ENCODE assay signal across 9 mouse cellular contexts in the genomic region with DNA sequence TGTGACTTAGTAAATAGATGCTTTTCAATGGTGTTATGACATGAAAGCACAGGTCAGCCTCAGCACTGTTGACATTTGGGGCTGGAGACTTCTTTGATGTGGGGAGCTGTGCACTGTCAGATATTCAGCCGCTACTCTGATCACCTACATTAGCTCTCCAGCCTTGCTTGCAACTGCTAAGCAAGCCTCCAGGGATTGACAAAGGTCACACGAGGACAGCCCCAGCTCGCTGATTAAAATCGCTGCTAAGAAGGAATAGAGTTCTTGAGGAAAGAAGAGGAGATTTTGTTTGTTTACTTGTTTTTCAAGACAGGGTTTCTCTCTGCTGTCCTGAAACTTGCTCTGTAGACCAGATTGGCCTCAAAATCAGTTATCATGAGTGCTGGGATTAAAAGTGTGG.
A peak's percentile ranks its signal among the peaks of the same experiment; 100 is the strongest.
DNase-seq lines count a peak whose midpoint lies in the region; ATAC-seq lines count a peak whose summit lies in the region.
"Had no signal": no experiment of that assay in that cellular context is flagged by ENCODE, and none has a peak within 500 bp of the region (broad histone marks: within the 10 kb centered on the region; RNA-seq: fewer than 3 reads in every experiment).

No protein-coding gene starts in this region.

- H3K4me3 ChIP-seq in heart, embryonic 14.5 days (ENCODE audit: control insufficient read depth in 1 of 2, insufficient read depth in 1 of 2, low read depth in 1 of 2, low read length in 2 of 2), result no peak overlapping the region
- H3K4me3 ChIP-seq in heart, embryonic 10.5 days, result no peak overlapping the region
- H3K4me3 ChIP-seq in embryonic facial prominence, embryonic 13.5 days, result no peak overlapping the region
- no peak overlapping the region for H3K4me3 ChIP-seq in midbrain, embryonic 10.5 days

- intact Hi-C loops in gastrocnemius, postnatal 14 days (cut with DNase I; ENCODE audit: low total_unique reads), result loop anchor here (5.0 kb wide), 1 partner anchor 193 kb away; no protein-coding TSS in a partner anchor

- no peak overlapping the region for H3K9ac ChIP-seq in heart, embryonic 14.5 days (ENCODE audit: low read length)
- H3K9ac ChIP-seq in embryonic facial prominence, embryonic 13.5 days, result no peak overlapping the region

- peaks cover 4 to 7% of the 10 kb centered on the region in 2 experiments; a peak in 2 of 4 replicates for H3K4me1 ChIP-seq in heart, embryonic 14.5 days (ENCODE audit: control insufficient read depth in 2 of 2, insufficient read depth in 2 of 2, low read length in 2 of 2)
- peaks cover 17% of the 10 kb centered on the region for H3K4me1 ChIP-seq in heart, embryonic 10.5 days
- H3K4me1 ChIP-seq in embryonic facial prominence, embryonic 13.5 days, result peaks cover 18% of the 10 kb centered on the region
- H3K4me1 ChIP-seq in midbrain, embryonic 10.5 days, result peaks cover 41% of the 10 kb centered on the region

- DNase-seq in heart, embryonic 10.5 days (ENCODE audit: low spot score), result no peak
- DNase-seq in ZHBTc4 (ENCODE audit: low read depth, low spot score), result peak; percentile 9
- peak; percentile 16 for DNase-seq in midbrain, embryonic 10.5 days (ENCODE audit: low spot score)
- DNase-seq in urinary bladder, adult 2 months (ENCODE audit: low spot score), result no peak
- no peak for DNase-seq in left cerebral cortex, adult 9 months (ENCODE audit: low spot score in 2 of 2)
- DNase-seq in gastrocnemius, postnatal 14 days, result no peak
- DNase-seq: gastrocnemius, postnatal 25 days had no signal

- no peaks in the 10 kb centered on the region for H3K36me3 ChIP-seq in heart, embryonic 14.5 days (ENCODE audit: control insufficient read depth, insufficient read depth, low read length)
- no peaks in the 10 kb centered on the region for H3K36me3 ChIP-seq in heart, embryonic 10.5 days
- H3K36me3 ChIP-seq in embryonic facial prominence, embryonic 13.5 days, result no peaks in the 10 kb centered on the region
- no peaks in the 10 kb centered on the region for H3K36me3 ChIP-seq in midbrain, embryonic 10.5 days

- 50% methylated on average over 4 of the region's 4 CpGs for WGBS in heart, embryonic 14.5 days
- WGBS in heart, embryonic 10.5 days, result 34% methylated on average over 4 of the region's 4 CpGs
- WGBS in embryonic facial prominence, embryonic 13.5 days, result 39% methylated on average over 4 of the region's 4 CpGs
- 27% methylated on average over 4 of the region's 4 CpGs for WGBS in midbrain, embryonic 10.5 days

- H3K9me3 ChIP-seq in heart, embryonic 14.5 days (ENCODE audit: control insufficient read depth, low read length), result 0 out of 2 replicates have a peak, but pooled peaks cover 6% of the 10 kb centered on the region
- 0 out of 2 replicates have a peak, but pooled peaks cover 3% of the 10 kb centered on the region for H3K9me3 ChIP-seq in heart, embryonic 10.5 days
- H3K9me3 ChIP-seq in embryonic facial prominence, embryonic 13.5 days, result no peaks in the 10 kb centered on the region; the same call in 1 of the 2 replicates
- no peaks in the 10 kb centered on the region for H3K9me3 ChIP-seq in midbrain, embryonic 10.5 days (replicated peaks)

- H3K4me2 ChIP-seq in heart, embryonic 14.5 days (ENCODE audit: low read length), result peak overlapping the region; percentile 79; the same call in 1 of the 2 replicates
- H3K4me2 ChIP-seq in embryonic facial prominence, embryonic 13.5 days, result peak overlapping the region; percentile 81; the same call in 1 of the 2 replicates

- ATAC-seq in heart, embryonic 14.5 days (ENCODE audit: insufficient number of reproducible peaks, insufficient read depth, low FRiP score, low read depth), result no peak
- ATAC-seq in embryonic facial prominence, embryonic 13.5 days (ENCODE audit: insufficient number of reproducible peaks, insufficient read depth, low FRiP score, low TSS enrichment, low read depth), result no peak

- no peak overlapping the region for H3K27ac ChIP-seq in heart, embryonic 14.5 days (replicated peaks in 1 of 2; ENCODE audit: control insufficient read depth in 1 of 2, insufficient read depth in 1 of 2, low read depth in 2 of 2, low read length in 2 of 2)
- no peak overlapping the region for H3K27ac ChIP-seq in heart, embryonic 10.5 days
- peak overlapping the region; percentile 22 for H3K27ac ChIP-seq in embryonic facial prominence, embryonic 13.5 days
- H3K27ac ChIP-seq in midbrain, embryonic 10.5 days (replicated peaks), result peak overlapping the region; percentile 97

- H3K27me3 ChIP-seq in heart, embryonic 14.5 days (ENCODE audit: control insufficient read depth, insufficient read depth, low read length), result no peaks in the 10 kb centered on the region
- no peaks in the 10 kb centered on the region for H3K27me3 ChIP-seq in heart, embryonic 10.5 days (ENCODE audit: insufficient read depth, poor library complexity, severe bottlenecking)
- H3K27me3 ChIP-seq in embryonic facial prominence, embryonic 13.5 days, result no peaks in the 10 kb centered on the region
- no peaks in the 10 kb centered on the region for H3K27me3 ChIP-seq in midbrain, embryonic 10.5 days (ENCODE audit: low read depth, poor library complexity, severe bottlenecking)

Comparison
In these comparisons a context has a peak if more than half of its experiments do, and no peak if none do; other contexts are left out.
1. H3K27ac ChIP-seq: peak in embryonic facial prominence, embryonic 13.5 days (single experiment) and midbrain, embryonic 10.5 days (single experiment); none in heart, embryonic 14.5 days (0 of 2) and heart, embryonic 10.5 days (single experiment).
2. DNase-seq: peak in ZHBTc4 (single experiment) and midbrain, embryonic 10.5 days (single experiment); none in heart, embryonic 10.5 days (single experiment), urinary bladder, adult 2 months (single experiment), left cerebral cortex, adult 9 months (0 of 2) and gastrocnemius, postnatal 14 days (single experiment).